Mouse (Mus musculus) ES-CJ7 (cell line): Measurements from ENCODE around the gene Tex2.
"Not testable (repeated sequence)": the region's sequence is repeated elsewhere in the genome, so short reads cannot be mapped to it uniquely, and the experiment has no call there.

ENCODE experiments used
- DNase-seq: peaks from one replicate; pipeline ENCODE4 v3.0.0; 2011; ENCODE audit warnings: low read depth, low spot score

Tex2 gene

GRCm38 (mm10) chr11:106579957-106580356 lies 33.3 kb downstream of the Tex2 start:
- no peak for DNase-seq

- no peak for DNase-seq
Measured at GRCm38 (mm10) chr11:106579146-106579545, 34.1 kb downstream of the Tex2 start.

DNA sequence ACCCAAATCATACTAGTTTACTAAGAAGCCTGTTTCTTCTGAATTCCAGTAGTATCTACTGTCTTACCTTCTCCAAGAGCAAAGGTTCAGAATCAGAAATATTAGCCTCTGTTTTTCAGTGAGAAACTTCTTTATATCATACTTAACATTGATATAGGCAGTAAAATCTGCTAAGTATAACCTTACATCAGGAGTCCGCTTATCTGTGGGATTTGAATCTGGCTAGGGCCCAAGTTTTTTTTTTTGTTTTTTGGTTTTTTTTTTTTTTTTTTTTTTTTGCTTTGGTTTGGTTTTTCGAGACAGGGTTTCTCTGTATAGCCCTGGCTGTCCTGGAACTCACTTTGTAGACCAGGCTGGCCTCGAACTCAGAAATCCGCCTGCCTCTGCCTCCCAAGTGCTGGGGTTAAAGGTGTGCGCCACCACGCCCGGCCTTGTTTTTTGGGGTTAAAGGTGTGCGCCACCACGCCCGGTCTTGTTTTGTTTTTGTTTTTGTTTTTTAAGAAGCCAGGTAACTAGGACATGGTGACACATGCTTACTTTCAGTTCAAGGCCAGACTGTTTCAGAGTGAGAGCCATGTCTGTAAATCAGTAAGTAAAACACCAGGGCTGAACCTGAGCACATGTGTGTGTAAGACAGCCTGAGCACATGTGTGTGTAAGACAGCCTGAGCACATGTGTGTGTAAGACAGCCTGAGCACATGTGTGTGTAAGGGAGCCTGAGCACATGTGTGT lies 35.4 kb downstream of the Tex2 start:
- not testable (repeated sequence) for DNase-seq

DNA sequence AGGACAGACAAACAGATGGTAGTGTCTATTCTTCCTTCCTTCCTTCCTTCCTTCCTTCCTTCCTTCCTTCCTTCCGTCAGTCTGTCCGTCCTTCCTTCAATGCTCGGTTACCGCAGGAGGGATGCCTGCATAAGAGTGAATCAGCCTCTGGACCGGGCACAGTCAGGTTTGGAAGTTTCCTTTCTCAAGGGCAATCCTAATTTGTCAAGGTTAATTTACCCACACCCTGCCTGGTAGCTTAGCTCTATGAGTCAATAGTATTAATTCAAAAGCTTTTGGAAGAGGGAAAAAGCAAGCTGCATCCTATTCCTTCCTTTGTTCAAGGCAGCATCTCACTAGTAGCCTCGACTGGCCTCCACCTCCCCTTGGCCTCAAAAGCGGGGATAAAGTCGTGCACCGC lies 38.8 kb downstream of the Tex2 start:
- DNase-seq = no peak

DNA sequence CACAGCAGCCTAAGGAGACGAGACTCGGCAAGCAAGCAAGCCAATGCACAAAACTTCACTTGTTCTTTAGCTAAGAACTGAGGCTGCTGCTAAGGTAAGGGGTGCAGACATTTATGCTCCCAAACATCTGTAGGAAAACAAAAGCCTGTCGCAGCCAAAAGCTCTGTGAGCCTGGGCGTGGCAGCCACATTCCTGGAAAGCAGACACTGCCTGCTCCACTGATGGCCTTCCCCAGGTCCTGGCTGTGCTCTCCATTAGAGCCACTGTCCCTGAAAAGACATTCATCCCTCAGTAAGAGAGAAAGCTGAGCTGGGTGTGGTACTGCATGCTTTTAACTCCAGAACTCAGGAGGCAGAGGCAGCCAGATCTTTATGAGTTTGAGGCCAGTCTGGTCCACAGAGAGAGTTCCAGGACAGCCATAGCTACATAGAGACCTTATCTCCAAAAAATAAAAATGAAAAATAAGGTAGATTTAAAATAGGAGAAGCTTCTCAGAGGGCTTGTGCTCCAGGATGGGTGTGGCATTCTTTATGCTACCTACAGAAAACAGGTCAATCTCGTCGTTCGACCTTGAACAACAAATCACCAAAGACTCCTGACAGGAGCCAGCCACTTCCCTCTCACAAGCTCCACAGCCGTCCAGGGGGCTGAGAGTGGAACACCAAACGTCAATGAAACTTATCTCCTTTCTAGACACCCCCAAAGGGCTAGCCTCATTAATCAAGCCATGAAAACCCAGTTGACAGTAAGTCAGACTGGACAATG lies 39.6 kb downstream of the Tex2 start:
- DNase-seq = peak; percentile 89

DNA sequence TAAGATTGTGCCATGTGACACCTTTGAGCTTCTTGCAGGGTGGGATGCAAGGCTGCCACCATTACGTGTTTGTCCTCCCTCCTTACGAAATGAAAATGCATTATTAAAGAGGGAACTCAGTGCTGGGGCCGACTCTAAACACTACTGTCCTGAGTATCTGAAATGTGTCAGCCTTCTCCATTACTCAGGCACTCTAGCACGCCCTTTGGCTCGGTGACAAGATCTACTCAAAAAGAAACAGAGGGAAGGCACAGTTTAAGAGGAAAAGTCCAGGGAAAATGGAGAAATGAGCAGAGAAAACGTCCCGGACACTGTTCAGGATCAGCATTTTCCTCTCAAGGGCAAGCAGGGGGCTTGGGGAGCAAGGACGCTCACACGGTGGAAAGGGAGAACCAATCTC lies 40.3 kb downstream of the Tex2 start:
- DNase-seq = no peak

DNA sequence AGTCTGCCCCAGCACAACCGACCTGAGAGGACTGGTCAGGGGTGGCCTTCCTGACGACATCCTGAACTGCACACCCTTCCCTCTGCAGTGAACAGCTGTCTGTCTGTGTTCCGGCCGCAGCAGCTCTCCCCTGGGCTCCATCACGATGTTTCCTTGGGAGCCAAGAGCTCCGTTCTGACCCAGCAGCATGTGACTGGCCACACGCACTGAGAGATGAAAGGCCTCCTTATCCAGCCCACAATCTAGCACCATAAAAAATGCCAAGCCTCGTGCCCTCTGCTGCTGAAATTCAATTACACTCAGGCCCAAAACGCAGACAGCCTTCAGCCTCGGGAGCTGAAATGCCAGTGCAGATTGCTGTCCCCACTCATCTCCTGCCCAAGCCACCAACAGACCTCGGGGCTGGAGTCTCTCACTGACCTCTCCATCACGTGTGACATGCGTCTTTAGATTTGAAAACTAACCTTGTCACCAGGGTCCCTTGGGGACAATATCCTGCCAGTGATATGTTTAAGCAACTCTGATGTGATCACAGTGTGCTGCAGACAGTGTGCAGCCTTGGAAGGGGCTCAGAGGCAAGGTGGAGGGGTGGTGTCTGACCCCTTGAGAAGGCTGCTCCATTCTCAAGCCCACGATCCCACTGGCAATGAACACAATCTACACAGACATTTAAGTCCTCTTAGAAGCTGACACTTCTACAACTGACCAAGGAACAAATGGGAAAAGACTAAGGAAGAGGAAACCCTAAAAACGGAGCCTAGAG lies 41.0 kb downstream of the Tex2 start:
- DNase-seq = no peak

- no peak for DNase-seq
Measured at GRCm38 (mm10) chr11:106571026-106571983, 41.9 kb downstream of the Tex2 start.

- no peak for DNase-seq
Measured at GRCm38 (mm10) chr11:106568329-106568960, 44.8 kb downstream of the Tex2 start.

GRCm38 (mm10) chr11:106566040-106566785 lies 47.0 kb downstream of the Tex2 start:
- no peak for DNase-seq

DNA sequence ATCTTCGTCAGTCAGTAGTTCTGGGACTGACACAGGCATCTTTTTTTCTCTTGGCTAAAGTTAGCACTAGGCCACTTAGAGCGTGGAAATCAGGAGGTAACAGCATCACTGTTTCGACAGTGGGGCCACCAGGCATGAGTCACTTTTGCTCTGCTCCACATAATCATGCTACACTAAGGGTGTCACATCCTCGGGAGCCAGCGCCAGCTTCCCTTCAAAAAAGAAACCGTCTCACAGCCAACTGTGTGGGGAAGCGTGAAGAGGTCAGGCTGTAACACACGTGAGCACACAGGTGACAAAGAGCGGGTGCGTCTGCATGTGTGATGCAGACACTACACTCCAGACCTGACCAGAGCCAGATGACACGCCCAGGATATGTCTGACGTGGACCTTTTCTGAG lies 49.0 kb downstream of the Tex2 start:
- no peak for DNase-seq

DNA sequence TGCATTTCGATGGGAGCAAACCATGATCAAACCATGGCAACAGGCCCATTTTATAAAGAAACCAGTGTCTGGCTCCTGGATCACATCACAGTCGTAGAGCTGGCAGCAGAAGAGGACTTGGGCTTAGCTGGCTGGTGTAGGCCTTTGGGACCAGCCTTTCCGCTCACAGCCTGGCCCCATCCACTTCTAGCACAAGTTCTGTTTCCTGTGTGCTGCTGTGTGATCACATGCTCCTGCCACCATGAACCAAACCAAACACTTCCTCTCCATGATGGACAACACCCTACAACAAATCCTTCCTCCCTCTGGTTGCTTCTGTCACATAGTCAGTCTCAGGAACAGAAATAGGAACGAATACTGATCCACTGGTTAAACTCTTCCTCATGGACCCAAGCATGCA lies 50.5 kb downstream of the Tex2 start:
- no peak for DNase-seq

- DNase-seq = no peak
Measured at GRCm38 (mm10) chr11:106559773-106560172, 53.5 kb downstream of the Tex2 start.

DNA sequence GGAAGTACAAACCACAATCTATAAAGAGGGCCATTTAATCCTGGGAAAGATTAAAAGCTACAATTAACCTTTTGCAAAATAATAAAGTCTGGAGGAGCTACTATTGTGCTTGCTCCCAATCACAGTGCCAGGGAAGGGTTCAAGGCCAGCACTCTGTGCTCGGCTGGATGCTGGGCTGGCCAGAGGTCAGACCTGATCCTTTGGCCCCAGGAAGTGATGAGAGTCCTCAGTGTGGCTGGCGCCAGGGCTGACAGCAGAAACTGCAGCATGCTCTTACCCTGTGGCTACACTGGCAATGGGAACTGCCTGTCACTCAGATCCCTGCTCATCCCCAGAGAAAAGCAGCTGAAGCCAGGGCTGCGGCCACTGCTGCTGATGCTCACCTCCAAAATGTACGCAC lies 55.2 kb downstream of the Tex2 start:
- no peak for DNase-seq

GRCm38 (mm10) chr11:106557398-106557797 lies 55.8 kb downstream of the Tex2 start:
- no peak for DNase-seq

GRCm38 (mm10) chr11:106556689-106557088 lies 56.5 kb downstream of the Tex2 start:
- DNase-seq = no peak

DNA sequence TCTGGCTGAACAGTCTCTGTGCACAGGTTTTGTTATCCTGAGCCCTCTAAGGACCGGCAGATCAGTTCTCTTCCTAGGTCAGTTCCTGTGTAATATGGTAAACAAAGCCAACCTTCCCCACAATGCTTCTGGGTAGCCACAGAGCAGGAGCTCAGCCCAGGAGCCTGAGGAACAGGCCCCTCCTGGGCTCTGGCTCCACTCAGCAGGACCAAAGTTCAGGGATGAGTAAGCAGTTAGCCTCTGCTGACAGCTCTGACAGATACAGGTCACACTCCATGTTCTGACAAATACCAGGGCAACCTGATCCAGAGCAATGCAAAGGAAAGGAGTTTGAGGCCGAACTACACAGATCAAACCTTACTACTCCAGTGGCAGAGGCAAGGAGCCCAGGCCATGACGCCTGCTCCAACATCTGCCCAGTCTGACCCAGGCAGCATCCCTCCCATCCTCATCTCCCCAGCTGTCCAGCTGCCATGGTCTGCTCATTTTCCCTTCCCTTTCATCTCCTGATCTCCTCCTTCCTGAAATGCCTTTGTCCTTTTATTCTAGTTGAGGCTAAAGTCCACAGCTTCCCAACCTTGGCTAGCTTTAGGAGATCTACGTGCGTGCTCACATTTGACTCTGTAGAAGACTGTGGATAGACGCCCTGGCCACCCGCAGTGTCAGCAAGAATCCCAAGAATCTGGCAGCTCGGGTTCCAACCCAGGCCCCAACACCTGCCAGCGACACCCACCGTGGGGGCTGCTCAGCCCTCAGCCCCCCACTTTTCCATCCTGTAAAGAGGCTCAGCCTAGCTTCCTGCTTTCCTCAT lies 57.2 kb downstream of the Tex2 start:
- peak; percentile 27 for DNase-seq

GRCm38 (mm10) chr11:106550398-106550797 lies 62.8 kb downstream of the Tex2 start:
- no peak for DNase-seq

- DNase-seq = no peak
Measured at GRCm38 (mm10) chr11:106546081-106546480, 67.1 kb downstream of the Tex2 start.
